Mouse (Mus musculus): Measurements from ENCODE around the gene Ces2h. TPM values are rescaled to one million over a fixed set of nuclear protein-coding genes. Genes with fewer than 3 reads are reported as not detected.
A peak's percentile ranks its signal among the peaks of the same experiment; 100 is the strongest.
"Not testable (repeated sequence)": the region's sequence is repeated elsewhere in the genome, so short reads cannot be mapped to it uniquely, and the experiment has no call there.

Gene Ces2h
- total and polyA plus RNA-seq, 2 experiments from 2014 or later, result not detected

DNA sequence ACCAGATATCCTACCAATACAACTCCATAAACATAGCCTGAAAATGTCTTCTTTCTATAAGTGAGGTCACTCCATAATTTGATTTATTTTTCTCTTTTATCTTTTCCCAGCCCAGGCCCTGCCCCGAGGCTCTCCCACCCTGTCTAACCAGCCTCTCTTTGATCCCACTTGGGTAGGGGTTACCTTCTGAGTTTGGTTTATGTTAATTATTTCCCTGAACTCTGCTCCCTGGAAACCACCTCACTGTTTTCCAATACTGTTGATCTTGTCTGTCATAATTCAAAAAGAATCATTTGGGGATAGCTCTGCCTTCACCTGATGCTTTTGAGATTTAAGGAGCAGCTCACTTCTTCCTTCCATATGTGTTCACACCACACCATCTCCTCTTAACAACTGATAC lies 42.9 kb downstream of the Ces2h start:
- no peaks in the 10 kb centered on the region for H3K36me3 ChIP-seq (ENCODE audit: insufficient read depth, low read length)
- no peak for ATAC-seq
- H3K4me3 ChIP-seq (ENCODE audit: low read length), result no peak overlapping the region
- WGBS, result 71% methylated on average over 1 of the region's 1 CpGs
- DNase-seq (ENCODE audit: low spot score), result no peak
- no peak overlapping the region for H3K9ac ChIP-seq (replicated peaks; ENCODE audit: low read length)
- H3K27ac ChIP-seq, result no peak overlapping the region
- no peaks in the 10 kb centered on the region for H3K9me3 ChIP-seq (ENCODE audit: low read length)
- H3K4me2 ChIP-seq (ENCODE audit: low read depth, low read length), result no peak overlapping the region
- H3K27me3 ChIP-seq (ENCODE audit: insufficient read depth, low read length), result no peaks in the 10 kb centered on the region
- no peaks in the 10 kb centered on the region for H3K4me1 ChIP-seq (ENCODE audit: insufficient read depth, low read length)
- no peak for TF ChIP-seq CTCF (IDR thresholded peaks at IDR 0.05; ENCODE audit: low read depth)

DNA sequence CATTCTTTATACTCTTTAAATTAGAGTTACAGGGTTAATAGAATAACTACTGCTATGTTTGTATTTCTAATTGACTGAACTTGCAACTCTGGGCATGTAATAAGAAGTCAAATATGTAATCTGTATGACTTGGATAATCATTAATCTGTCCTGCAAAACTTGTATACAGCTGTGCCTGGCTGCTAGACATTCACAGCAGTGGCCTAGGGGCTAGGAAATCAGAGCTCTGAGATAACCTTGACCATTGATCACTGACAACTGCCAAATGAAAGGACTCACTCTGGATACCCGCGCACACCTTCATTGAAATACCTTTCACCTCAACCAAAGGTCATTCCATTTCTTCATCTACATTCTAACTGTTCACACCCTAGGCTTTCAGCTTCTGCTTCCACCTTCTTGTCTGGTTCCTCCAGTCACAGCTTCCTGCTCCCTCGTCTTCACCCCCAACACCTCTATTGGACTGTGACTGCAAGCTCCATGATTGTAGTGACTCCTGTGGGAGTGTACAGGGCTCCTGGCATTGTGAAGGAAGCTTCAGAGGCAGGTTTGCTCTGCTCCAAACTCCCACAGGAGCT lies 45.3 kb downstream of the Ces2h start:
- H3K9ac ChIP-seq (replicated peaks; ENCODE audit: low read length), result no peak overlapping the region
- no peak overlapping the region for H3K4me2 ChIP-seq (ENCODE audit: low read depth, low read length)
- H3K4me3 ChIP-seq (ENCODE audit: low read length), result no peak overlapping the region
- H3K4me1 ChIP-seq (ENCODE audit: insufficient read depth, low read length), result no peaks in the 10 kb centered on the region
- WGBS, result 93% methylated on average over 3 of the region's 3 CpGs
- TF ChIP-seq CTCF (IDR thresholded peaks at IDR 0.05; ENCODE audit: low read depth), result no peak
- H3K27ac ChIP-seq, result no peak overlapping the region
- no peak for DNase-seq (ENCODE audit: low spot score)
- no peak for ATAC-seq
- H3K27me3 ChIP-seq (ENCODE audit: insufficient read depth, low read length), result no peaks in the 10 kb centered on the region
- no peaks in the 10 kb centered on the region for H3K9me3 ChIP-seq (ENCODE audit: low read length)
- H3K36me3 ChIP-seq (ENCODE audit: insufficient read depth, low read length), result no peaks in the 10 kb centered on the region

DNA sequence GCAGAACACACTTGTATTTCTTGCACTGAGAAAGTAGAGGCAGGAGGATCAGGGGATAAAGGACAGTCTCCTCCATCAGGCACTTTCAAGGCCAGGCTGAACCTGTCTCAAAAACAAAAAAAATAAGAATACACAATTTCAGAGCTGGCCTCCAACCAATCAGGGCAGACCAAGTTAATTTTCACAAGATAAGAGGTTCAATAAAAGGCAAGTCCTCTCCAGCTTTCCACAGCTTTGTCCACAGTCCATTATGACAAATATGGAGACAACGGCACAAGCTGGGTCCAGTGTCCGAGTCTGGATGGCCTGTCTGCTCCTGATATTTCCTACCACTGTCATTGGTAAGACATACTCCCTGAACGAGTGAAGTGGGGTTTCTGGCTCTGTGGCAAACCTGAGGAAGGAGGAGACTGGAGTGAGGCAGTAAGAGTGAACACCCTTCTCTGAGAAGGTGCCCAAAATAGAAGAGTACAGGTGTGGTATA lies 47.8 kb downstream of the Ces2h start, which contains the start of gene Ces3a:
Gene Ces3a (plus strand): TSS at position 231 of the 484 bp plus-strand sequence.
- Histone ChIP-seq H3K4me2 (ENCODE audit: low read depth, low read length) (no peak within 1 kb of the TSS), H3K27me3 (ENCODE audit: insufficient read depth, low read length) (no peaks in the 10 kb centered on the region), H3K4me3 (ENCODE audit: low read length) (no peak within 1 kb of the TSS), H3K9ac (replicated peaks; ENCODE audit: low read length) (no peak within 1 kb of the TSS), H3K4me1 (ENCODE audit: insufficient read depth, low read length) (no peaks in the 10 kb centered on the region), H3K9me3 (ENCODE audit: low read length) (no peaks in the 10 kb centered on the region), H3K36me3 (ENCODE audit: insufficient read depth, low read length) (no peaks in the 10 kb centered on the region), H3K27ac (no peak within 1 kb of the TSS)
- ATAC-seq (no peak), DNase-seq (ENCODE audit: low spot score) (no peak)
- WGBS, result 77% methylated on average over 3 of the region's 3 CpGs
- no peak for TF ChIP-seq CTCF (IDR thresholded peaks at IDR 0.05; ENCODE audit: low read depth)

DNA sequence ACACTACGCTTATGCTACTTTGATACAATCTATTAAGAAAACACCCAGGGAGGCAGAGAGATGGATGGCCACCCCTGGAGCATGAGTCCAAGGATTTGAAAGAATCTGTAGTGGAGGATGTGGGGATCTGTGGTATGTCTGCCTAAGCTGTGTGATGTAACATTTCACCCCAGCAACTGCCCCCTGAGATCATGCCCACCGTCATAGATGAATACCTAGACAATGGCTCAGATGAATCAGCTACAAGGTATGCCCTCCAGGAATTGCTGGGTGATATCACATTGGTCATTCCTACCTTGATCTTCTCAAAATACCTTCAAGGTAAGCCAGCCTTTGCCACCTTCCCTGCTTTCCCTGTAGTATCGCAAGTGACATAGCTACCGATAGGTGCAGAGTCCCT lies 55.6 kb downstream of the Ces2h start:
- H3K27me3 ChIP-seq (ENCODE audit: insufficient read depth, low read length), result no peaks in the 10 kb centered on the region
- ATAC-seq (no peak), DNase-seq (ENCODE audit: low spot score) (no peak)
- no peak overlapping the region for H3K4me2 ChIP-seq (ENCODE audit: low read depth, low read length)
- no peak overlapping the region for H3K9ac ChIP-seq (replicated peaks; ENCODE audit: low read length)
- H3K4me1 ChIP-seq (ENCODE audit: insufficient read depth, low read length), result no peaks in the 10 kb centered on the region
- no peak for TF ChIP-seq CTCF (IDR thresholded peaks at IDR 0.05; ENCODE audit: low read depth)
- no peaks in the 10 kb centered on the region for H3K36me3 ChIP-seq (ENCODE audit: insufficient read depth, low read length)
- WGBS, result 93% methylated on average over 4 of the region's 4 CpGs
- H3K9me3 ChIP-seq (ENCODE audit: low read length), result no peaks in the 10 kb centered on the region
- no peak overlapping the region for H3K27ac ChIP-seq
- no peak overlapping the region for H3K4me3 ChIP-seq (ENCODE audit: low read length)

DNA sequence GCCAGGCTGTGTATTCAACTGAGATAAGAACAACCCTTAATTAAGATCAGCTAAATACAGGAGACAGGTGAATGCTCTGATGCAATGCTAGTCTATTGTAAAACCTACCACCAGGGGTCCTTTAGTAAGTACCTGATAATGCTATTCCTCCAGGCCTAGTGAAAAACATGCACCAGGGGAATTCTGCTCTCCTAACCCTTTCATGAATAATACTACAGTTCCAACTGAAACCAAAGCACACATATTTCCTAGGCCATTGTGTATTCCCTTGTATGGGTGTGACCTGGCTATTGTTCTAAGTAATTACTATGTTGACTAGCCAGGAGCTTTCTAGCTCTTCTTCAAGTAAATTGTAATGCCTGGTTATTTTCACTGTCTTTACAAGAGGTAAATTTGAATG lies 59.4 kb downstream of the Ces2h start:
- TF ChIP-seq CTCF (IDR thresholded peaks at IDR 0.05; ENCODE audit: low read depth), result no peak
- H3K27ac ChIP-seq, result no peak overlapping the region

DNA sequence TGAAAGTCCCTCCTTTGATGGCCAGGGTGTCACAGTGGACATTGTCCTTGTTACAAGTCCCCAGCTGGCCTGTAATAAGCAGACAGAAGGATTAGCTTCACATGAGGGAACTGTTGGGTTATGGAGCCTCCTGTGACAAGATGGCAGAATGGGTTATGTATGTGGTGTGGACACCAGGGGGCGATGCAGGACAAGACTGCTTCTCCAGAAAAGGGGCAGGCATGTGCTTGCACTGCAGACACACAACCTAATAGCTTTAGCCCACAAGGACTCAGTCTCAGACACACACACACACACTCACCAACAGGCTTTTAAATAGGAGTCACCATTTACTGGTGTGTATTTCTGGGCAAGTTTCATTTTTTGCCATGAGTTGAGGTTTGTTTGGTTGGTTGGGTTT lies 66.1 kb downstream of the Ces2h start:
- no peak overlapping the region for H3K9ac ChIP-seq (replicated peaks; ENCODE audit: low read length)
- TF ChIP-seq CTCF (IDR thresholded peaks at IDR 0.05; ENCODE audit: low read depth), result peak; percentile 66
- no peak overlapping the region for H3K4me2 ChIP-seq (ENCODE audit: low read depth, low read length)
- H3K27ac ChIP-seq, result no peak overlapping the region
- no peaks in the 10 kb centered on the region for H3K27me3 ChIP-seq (ENCODE audit: insufficient read depth, low read length)
- DNase-seq (ENCODE audit: low spot score) (peak; percentile 44), ATAC-seq (no peak)
- H3K36me3 ChIP-seq (ENCODE audit: insufficient read depth, low read length), result no peaks in the 10 kb centered on the region
- no peak overlapping the region for H3K4me3 ChIP-seq (ENCODE audit: low read length)
- H3K9me3 ChIP-seq (ENCODE audit: low read length), result no peaks in the 10 kb centered on the region
- 0% methylated on average over 1 of the region's 1 CpGs for WGBS
- H3K4me1 ChIP-seq (ENCODE audit: insufficient read depth, low read length), result no peaks in the 10 kb centered on the region

More for the DNA sequence above, 59.4 kb downstream of the Ces2h start:
- ATAC-seq, result no peak
- Histone ChIP-seq H3K9me3 (ENCODE audit: low read length) (no peaks in the 10 kb centered on the region), H3K4me3 (ENCODE audit: low read length) (no peak overlapping the region), H3K9ac (replicated peaks; ENCODE audit: low read length) (no peak overlapping the region), H3K4me2 (ENCODE audit: low read depth, low read length) (no peak overlapping the region), H3K36me3 (ENCODE audit: insufficient read depth, low read length) (no peaks in the 10 kb centered on the region), H3K27me3 (ENCODE audit: insufficient read depth, low read length) (no peaks in the 10 kb centered on the region), H3K4me1 (ENCODE audit: insufficient read depth, low read length) (no peaks in the 10 kb centered on the region)
- DNase-seq (ENCODE audit: low spot score), result no peak

DNA sequence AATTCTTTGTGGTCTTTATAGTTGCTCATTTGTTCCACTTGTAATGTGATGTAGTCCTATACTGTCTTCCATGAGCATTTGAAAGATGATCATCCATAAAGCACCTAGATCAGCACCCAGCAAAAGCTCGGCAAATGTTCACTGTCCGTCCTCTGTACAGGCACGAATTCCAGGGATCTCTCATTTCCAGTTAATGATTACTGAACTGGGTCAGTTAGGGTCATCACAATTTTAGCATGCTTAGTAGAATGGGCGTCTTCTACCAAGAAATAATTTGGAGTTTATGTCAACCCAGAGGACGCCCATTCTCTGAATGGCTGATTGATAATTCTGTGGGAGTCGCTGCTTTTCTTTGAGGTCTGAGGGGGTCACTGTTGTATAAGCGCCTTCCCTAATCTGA lies 67.3 kb downstream of the Ces2h start:
- not testable (repeated sequence) for H3K4me2 ChIP-seq (ENCODE audit: low read depth, low read length); H3K27me3 ChIP-seq (ENCODE audit: insufficient read depth, low read length); H3K27ac ChIP-seq; DNase-seq (ENCODE audit: low spot score); H3K9ac ChIP-seq (replicated peaks; ENCODE audit: low read length); ATAC-seq; H3K36me3 ChIP-seq (ENCODE audit: insufficient read depth, low read length); H3K4me3 ChIP-seq (ENCODE audit: low read length); H3K9me3 ChIP-seq (ENCODE audit: low read length); H3K4me1 ChIP-seq (ENCODE audit: insufficient read depth, low read length)
- WGBS, result 72% methylated on average over 7 of the region's 7 CpGs
